Mouse (Mus musculus): Measurements from ENCODE around the gene Plau.

Plau gene

GRCm38 (mm10) chr14:20806116-20806840 lies 30.2 kb upstream of the Plau start:
- peak; percentile 67 for DNase-seq

DNA sequence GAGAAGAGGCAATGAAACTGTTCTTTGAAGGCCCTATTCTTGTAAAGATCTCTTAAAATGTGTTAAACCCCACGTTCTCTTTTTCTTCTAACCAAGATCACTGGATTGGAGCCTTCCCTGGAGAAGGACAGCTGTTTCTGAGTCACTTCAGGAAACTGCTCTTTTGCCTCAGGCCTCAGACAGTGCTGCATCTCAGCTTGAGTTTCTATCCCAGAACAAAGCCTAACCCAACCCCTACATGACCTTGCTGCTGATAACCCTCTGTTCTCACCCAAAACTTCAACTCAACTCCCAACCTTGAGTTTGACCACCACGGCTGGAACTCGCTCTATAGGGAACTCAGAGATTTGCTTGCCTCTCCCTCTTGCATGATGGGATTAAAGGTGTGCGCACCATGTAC lies 27.1 kb upstream of the Plau start:
- no peak for DNase-seq

DNA sequence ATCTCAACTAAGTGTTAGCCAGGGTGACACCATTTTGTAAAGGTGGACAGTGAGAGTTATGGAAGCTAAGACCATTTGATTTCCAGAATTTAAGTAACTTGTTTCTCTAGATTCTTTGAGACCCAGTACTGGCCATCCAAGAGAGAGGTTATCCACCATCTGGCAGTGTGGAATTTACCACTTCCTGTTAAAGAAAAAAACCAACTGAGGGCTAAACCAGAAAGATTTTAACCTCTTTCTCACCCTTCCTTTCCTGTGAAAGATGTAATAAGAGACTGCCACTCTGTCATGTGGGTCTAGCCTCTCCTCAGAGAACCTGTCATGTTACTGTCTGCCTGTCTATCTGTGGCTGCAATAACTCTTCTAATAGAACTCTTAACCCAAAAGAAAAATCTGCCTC lies 26.6 kb upstream of the Plau start:
- DNase-seq, result no peak

- no peak for DNase-seq
Observed at GRCm38 (mm10) chr14:20811236-20811635, 25.2 kb upstream of the Plau start.

GRCm38 (mm10) chr14:20811779-20812406 lies 24.6 kb upstream of the Plau start:
- no peak for DNase-seq

DNA sequence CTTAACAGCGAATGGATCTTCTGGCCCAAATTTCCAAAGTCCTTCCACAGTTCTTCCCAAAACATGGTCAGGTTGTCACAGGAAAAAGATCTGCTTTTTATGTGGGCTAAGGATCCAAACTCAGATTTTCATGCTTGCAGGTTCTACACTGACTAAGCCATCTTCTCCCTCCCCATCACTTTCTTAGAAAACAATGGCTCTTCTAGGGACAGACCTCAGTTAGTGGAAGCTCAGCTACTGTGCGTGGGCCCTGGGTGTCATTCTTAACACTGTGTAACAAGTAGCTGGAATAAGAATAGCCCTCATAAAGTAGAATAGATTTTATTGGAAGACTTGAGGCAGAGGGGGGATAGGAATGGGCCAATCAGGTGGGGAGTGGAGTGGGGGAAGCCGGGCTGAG lies 21.0 kb upstream of the Plau start:
- DNase-seq, result no peak

- no peak for DNase-seq
Observed at GRCm38 (mm10) chr14:20824517-20824916, 11.9 kb upstream of the Plau start.

DNA sequence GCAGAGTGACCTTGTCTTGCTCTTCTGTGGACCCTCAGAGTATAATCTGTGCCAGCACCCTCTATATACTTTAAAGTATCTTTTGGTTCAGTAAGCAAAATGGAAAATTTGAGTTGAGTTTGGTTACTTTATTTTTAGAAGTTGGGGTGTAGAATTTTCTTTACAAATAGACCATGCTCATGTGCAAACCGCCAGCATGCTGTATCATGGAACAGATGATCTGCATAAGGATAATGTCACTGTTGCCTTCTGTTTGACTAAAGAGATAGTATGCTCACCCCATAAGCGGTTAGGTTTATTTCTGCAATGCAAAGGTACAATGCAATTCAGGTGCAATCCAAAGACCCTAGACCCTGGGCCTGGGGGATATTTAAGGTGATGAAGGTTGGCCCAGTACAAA lies 10.9 kb upstream of the Plau start:
- DNase-seq, result no peak

DNA sequence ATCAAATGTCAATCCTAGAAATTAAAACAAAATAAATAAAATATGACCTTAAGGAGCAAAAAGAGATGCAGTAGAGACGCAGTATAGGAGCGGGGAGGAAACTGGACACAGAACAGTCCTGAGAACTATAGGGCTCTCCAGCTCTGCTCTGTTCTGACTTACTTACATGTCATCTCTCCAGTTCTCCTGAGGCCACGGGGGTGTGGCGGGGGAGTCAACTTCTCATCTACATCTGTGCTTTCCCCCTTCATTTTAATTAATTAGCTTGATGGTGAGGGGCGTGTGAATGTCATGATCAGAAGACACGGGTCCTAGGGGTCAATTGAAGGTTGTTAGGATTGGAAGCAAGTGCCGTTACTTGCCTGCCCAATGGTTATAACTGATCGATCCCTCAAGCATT lies 9.4 kb upstream of the Plau start:
- no peak for DNase-seq

GRCm38 (mm10) chr14:20827491-20827890 lies 9.0 kb upstream of the Plau start:
- peak; percentile 34 for DNase-seq

DNA sequence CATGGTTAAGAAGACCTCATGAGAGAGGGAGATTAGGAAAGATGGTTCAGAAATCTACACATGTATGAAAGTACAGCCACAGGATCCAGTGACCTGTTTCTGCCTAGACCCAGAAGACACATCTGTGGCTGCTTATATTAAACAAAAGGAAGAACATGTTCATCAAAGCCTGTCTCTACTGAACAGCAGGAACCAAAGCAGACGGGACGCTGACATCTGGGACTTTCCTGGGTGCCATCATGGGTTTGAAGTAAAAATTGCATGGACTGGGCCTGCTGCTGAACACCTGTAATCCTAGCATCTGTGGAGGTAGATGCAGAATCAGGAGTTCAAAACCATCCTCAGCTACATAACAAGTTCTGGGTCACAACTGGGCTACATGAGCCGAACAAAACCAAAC lies 7.9 kb upstream of the Plau start:
- DNase-seq, result no peak

- DNase-seq, result no peak
Observed at GRCm38 (mm10) chr14:20829523-20830366, 6.7 kb upstream of the Plau start.

- DNase-seq, result no peak
Observed at GRCm38 (mm10) chr14:20831141-20831910, 5.1 kb upstream of the Plau start.

GRCm38 (mm10) chr14:20831915-20832314 lies 4.5 kb upstream of the Plau start:
- no peak for DNase-seq

GRCm38 (mm10) chr14:20833525-20833924 lies 2.9 kb upstream of the Plau start:
- DNase-seq, result no peak

- peak; percentile 42 for DNase-seq
Observed at GRCm38 (mm10) chr14:20834136-20834535, 2.3 kb upstream of the Plau start.

- no peak for DNase-seq
Observed at GRCm38 (mm10) chr14:20836905-20837376, 481 bp downstream of the Plau start.

GRCm38 (mm10) chr14:20837681-20838080 lies 1.2 kb downstream of the Plau start:
- DNase-seq, result no peak

DNA sequence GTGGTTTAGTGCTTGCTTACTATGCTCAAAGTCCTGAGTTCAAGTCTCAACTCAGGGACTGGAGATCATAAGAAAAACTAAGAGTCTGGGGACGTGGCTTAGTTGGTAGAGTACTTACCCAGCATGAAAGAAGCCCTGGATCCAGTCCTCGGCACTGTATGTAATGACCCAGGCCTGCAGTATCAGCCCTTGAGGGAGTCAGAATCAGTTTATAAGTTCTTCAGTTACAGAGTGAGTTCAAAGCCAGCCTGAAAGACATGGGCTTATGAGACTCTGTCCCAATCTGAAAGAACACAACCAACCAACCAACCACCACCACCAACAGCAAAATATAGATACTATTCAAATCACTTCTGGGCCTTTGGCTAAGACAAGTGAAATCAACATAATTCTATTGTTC lies 5.1 kb downstream of the Plau start:
- no peak for DNase-seq

DNA sequence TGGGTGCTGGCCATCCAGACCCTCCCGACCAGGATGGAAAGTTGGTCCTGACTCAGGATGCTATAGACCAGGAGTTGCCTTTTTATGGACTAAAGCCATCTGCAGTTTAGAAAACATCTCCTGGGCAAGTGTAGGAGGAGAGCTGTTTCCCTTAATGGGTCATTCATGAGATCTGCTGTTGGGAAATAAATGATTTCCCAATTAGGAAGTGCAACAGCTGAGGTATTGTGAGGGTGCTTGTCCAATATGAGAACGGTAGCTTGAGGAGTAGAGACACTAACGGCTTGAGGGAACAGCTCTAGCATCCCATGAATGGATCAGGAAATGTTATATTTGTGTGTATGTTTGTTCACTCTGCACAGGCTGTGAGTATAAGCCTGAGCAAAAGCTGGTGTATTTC lies 6.2 kb downstream of the Plau start:
- DNase-seq, result peak; percentile 52

DNA sequence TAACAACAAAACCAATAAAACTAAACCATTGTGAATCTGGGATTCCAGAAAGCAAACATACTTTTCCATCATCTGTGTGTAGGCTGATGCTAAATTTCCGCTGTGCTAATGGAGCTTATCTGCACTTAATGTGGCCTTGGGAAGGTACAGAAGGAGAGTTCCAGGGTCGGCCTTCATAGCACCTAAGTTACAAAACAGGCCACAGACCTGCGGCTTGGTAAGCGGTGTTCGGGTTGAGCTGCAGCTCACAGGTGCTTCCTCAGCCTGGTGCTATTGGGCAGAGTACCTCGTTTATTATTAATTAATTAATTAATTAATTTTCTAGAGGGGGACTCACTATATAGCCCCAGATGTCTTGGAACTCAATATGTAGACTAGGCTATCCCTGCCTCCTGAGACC lies 7.7 kb downstream of the Plau start:
- DNase-seq, result no peak

- DNase-seq, result no peak
Observed at GRCm38 (mm10) chr14:20844671-20845576, 8.5 kb downstream of the Plau start.

Data from lung, postnatal 36 days (tissue).